Mouse (Mus musculus): ENCODE results near the gene Dync1i2. TPM values are rescaled to one million over a fixed set of nuclear protein-coding genes. Genes with fewer than 3 reads are reported as not detected.

Gene Dync1i2
- polyA plus RNA-seq, 1 experiment, result 27.9 TPM

- no peak overlapping the region for H3K4me3 ChIP-seq (replicated peaks; ENCODE audit: extremely low read depth, low read depth, low read length)
- no peak for DNase-seq
- no peaks in the 10 kb centered on the region for H3K4me1 ChIP-seq (ENCODE audit: control insufficient read depth, insufficient read depth, low read length)
- 76% methylated on average over 4 of the region's 4 CpGs for WGBS
- TF ChIP-seq POLR2A (IDR thresholded peaks at IDR 0.05; ENCODE audit: borderline replicate concordance, extremely low read depth, low read depth, low read length) (no peak), CTCF (IDR thresholded peaks at IDR 0.05; ENCODE audit: insufficient read depth, low read length) (no peak)
These were observed 43.3 kb downstream of the Dync1i2 start for GRCm38 (mm10) chr2:71254836-71255235.

DNA sequence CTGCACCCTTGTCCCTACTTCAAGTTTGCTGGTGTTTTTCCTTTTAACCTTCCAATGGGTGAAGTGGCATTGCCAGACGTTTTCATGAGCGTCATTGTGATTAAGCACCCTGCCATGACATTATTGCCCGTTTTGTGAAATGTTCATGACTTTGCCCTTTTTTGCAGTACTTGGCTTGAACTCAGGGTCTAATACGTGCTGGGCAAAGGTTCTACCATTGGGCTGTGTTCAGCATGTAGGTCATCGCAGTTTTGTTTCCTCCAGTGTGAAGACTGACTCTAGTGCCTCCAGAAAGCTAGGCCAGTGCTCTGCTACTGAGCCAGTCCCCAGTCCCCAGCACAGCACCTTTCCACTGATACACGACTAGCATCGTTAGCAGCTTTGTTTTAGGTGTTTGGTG lies 45.1 kb downstream of the Dync1i2 start:
- TF ChIP-seq POLR2A (IDR thresholded peaks at IDR 0.05; ENCODE audit: borderline replicate concordance, extremely low read depth, low read depth, low read length), result no peak
- 85% methylated on average over 7 of the region's 7 CpGs for WGBS
- no peak for DNase-seq
- no peaks in the 10 kb centered on the region for H3K4me1 ChIP-seq (ENCODE audit: control insufficient read depth, insufficient read depth, low read length)
- H3K4me3 ChIP-seq (replicated peaks; ENCODE audit: extremely low read depth, low read depth, low read length), result no peak overlapping the region

DNA sequence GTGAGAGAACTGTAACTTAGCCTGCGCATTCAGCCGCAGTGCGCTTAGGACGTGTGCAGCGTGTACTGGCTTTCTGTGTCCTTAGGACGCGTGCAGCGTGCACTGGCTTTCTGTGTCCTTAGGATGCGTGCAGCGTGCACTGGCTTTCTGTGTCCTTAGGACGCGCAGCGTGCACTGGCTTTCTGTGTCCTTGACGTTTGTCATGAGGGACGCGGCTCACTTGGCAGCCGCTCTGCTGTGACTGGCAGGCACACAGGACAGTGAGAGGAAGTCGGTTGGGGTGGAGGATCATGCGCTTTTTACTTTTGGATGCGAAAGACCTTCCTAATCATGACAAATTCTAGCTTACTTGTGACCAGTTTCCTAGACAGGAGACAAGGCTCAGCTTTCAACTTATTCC lies 53.1 kb downstream of the Dync1i2 start:
- no peak for DNase-seq
- Histone ChIP-seq H3K4me3 (replicated peaks; ENCODE audit: extremely low read depth, low read depth, low read length) (no peak overlapping the region), H3K4me1 (ENCODE audit: control insufficient read depth, insufficient read depth, low read length) (no peaks in the 10 kb centered on the region)
- TF ChIP-seq POLR2A (IDR thresholded peaks at IDR 0.05; ENCODE audit: borderline replicate concordance, extremely low read depth, low read depth, low read length) (no peak), CTCF (IDR thresholded peaks at IDR 0.05; ENCODE audit: insufficient read depth, low read length) (no peak)
- 93% methylated on average over 20 of the region's 20 CpGs for WGBS

DNA sequence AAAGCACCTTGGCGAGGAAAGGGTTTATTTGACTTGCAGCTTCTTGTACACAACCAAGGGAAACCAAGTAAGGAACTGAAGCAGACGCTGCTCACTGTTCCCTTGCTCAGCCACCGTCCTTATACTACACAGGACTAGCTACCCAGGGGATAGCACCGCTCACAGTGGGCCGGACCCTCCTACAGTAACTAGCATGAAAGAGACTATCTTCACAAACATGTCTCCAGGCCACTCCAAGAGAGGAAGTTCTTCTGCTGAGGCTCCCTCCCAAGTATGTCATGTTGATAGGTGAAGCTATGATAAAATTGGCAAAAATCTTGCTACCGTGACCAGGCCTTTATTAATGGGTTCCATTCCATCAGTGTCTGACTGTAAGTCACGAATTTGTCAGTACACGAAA lies 57.2 kb downstream of the Dync1i2 start:
- H3K4me3 ChIP-seq (replicated peaks; ENCODE audit: extremely low read depth, low read depth, low read length), result no peak overlapping the region
- H3K4me1 ChIP-seq (ENCODE audit: control insufficient read depth, insufficient read depth, low read length), result no peaks in the 10 kb centered on the region
- no peak for TF ChIP-seq CTCF (IDR thresholded peaks at IDR 0.05; ENCODE audit: insufficient read depth, low read length)
- no peak for TF ChIP-seq POLR2A (IDR thresholded peaks at IDR 0.05; ENCODE audit: borderline replicate concordance, extremely low read depth, low read depth, low read length)
- no peak for DNase-seq
- 90% methylated on average over 8 of the region's 8 CpGs for WGBS

DNA sequence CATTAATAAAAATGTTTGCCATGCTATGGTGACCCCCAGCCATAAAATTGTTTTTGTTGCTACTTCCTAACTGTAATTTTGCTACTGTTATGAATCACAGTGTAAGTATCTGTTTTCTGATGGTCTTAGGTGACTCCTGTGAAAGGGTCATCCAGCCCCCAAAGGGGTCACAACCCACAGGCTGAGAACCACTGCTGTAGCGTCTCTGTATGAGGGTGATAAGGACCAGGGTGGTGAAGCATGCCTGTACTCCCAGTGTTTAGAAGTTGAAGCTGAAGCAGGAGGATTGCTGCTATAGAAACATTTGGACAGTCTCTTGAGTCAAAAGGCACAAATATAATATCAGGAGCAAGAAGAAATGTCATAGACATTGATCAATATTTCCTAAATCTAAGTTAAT lies 57.8 kb downstream of the Dync1i2 start:
- 61% methylated on average over 1 of the region's 1 CpGs for WGBS
- TF ChIP-seq CTCF (IDR thresholded peaks at IDR 0.05; ENCODE audit: insufficient read depth, low read length) (no peak), POLR2A (IDR thresholded peaks at IDR 0.05; ENCODE audit: borderline replicate concordance, extremely low read depth, low read depth, low read length) (no peak)
- no peak overlapping the region for H3K4me3 ChIP-seq (replicated peaks; ENCODE audit: extremely low read depth, low read depth, low read length)
- no peak for DNase-seq
- H3K4me1 ChIP-seq (ENCODE audit: control insufficient read depth, insufficient read depth, low read length), result no peaks in the 10 kb centered on the region

- H3K4me3 ChIP-seq (replicated peaks; ENCODE audit: extremely low read depth, low read depth, low read length), result no peak overlapping the region
- H3K4me1 ChIP-seq (ENCODE audit: control insufficient read depth, insufficient read depth, low read length), result no peaks in the 10 kb centered on the region
- no peak for DNase-seq
- WGBS, result 38% methylated on average over 4 of the region's 4 CpGs
- no peak for TF ChIP-seq CTCF (IDR thresholded peaks at IDR 0.05; ENCODE audit: insufficient read depth, low read length)
- no peak for TF ChIP-seq POLR2A (IDR thresholded peaks at IDR 0.05; ENCODE audit: borderline replicate concordance, extremely low read depth, low read depth, low read length)
These were observed 58.6 kb downstream of the Dync1i2 start for GRCm38 (mm10) chr2:71270085-71270484.

GRCm38 (mm10) chr2:71273955-71274679 lies 62.6 kb downstream of the Dync1i2 start:
- 48% methylated on average over 23 of the region's 23 CpGs for WGBS
- Histone ChIP-seq H3K4me3 (replicated peaks; ENCODE audit: extremely low read depth, low read depth, low read length) (peak overlapping the region; percentile 25), H3K4me1 (ENCODE audit: control insufficient read depth, insufficient read depth, low read length) (no peaks in the 10 kb centered on the region)
- TF ChIP-seq POLR2A (IDR thresholded peaks at IDR 0.05; ENCODE audit: borderline replicate concordance, extremely low read depth, low read depth, low read length) (no peak), CTCF (IDR thresholded peaks at IDR 0.05; ENCODE audit: insufficient read depth, low read length) (no peak)
- DNase-seq, result no peak

- H3K4me1 ChIP-seq (ENCODE audit: control insufficient read depth, insufficient read depth, low read length), result no peaks in the 10 kb centered on the region
- DNase-seq, result no peak
- 86% methylated on average over 7 of the region's 7 CpGs for WGBS
These were observed 64.2 kb downstream of the Dync1i2 start for GRCm38 (mm10) chr2:71275734-71276133.

GRCm38 (mm10) chr2:71278791-71279775 lies 67.6 kb downstream of the Dync1i2 start:
- no peak overlapping the region for H3K4me3 ChIP-seq (replicated peaks; ENCODE audit: extremely low read depth, low read depth, low read length)
- H3K4me1 ChIP-seq (ENCODE audit: control insufficient read depth, insufficient read depth, low read length), result no peaks in the 10 kb centered on the region
- TF ChIP-seq CTCF (IDR thresholded peaks at IDR 0.05; ENCODE audit: insufficient read depth, low read length) (no peak), POLR2A (IDR thresholded peaks at IDR 0.05; ENCODE audit: borderline replicate concordance, extremely low read depth, low read depth, low read length) (no peak)
- no peak for DNase-seq
- WGBS, result 73% methylated on average over 23 of the region's 23 CpGs

More at GRCm38 (mm10) chr2:71275734-71276133, 64.2 kb downstream of the Dync1i2 start:
- TF ChIP-seq CTCF (IDR thresholded peaks at IDR 0.05; ENCODE audit: insufficient read depth, low read length) (no peak), POLR2A (IDR thresholded peaks at IDR 0.05; ENCODE audit: borderline replicate concordance, extremely low read depth, low read depth, low read length) (no peak)
- H3K4me3 ChIP-seq (replicated peaks; ENCODE audit: extremely low read depth, low read depth, low read length), result no peak overlapping the region

All from lung, adult 2 months (tissue).